Mouse (Mus musculus) stomach, postnatal 0 days (tissue): ENCODE measurements around the gene Supt20.

Source experiments
- CTCF ChIP-seq: IDR thresholded peaks from 2 replicates; pipeline ENCODE4 v1.5.1; 2016; ENCODE audit warnings: antibody characterized with exemption, low read depth, mild to moderate bottlenecking, moderate library complexity
- EP300 ChIP-seq: optimal IDR thresholded peaks from 2 replicates; pipeline ENCODE3; 2016; ENCODE audit warnings: antibody characterized with exemption

GRCm38 (mm10) chr3:54735247-54736046 lies 42.8 kb downstream of the Supt20 start, which contains the start of the genes Exosc8 and Alg5:
- TF ChIP-seq CTCF: peak; percentile 88
- TF ChIP-seq EP300: no peak
